Mouse (Mus musculus): ENCODE results near the gene Ddr2. TPM values are rescaled to one million over a fixed set of nuclear protein-coding genes. Genes with fewer than 3 reads are reported as not detected.

Ddr2 gene
- polyA plus RNA-seq, 1 experiment from 2014 or later = 8.9 TPM

- Histone ChIP-seq H3K4me1 (ENCODE audit: control insufficient read depth, insufficient read depth, low read length) (no peaks in the 10 kb centered on the region), H3K27ac (replicated peaks; ENCODE audit: low read depth, low read length) (no peak overlapping the region), H3K4me2 (ENCODE audit: low read length) (no peak overlapping the region), H3K9me3 (ENCODE audit: control insufficient read depth, low read length) (no peaks in the 10 kb centered on the region), H3K27me3 (ENCODE audit: control insufficient read depth, insufficient read depth, low read length) (no peaks in the 10 kb centered on the region), H3K4me3 (replicated peaks; ENCODE audit: low read depth, low read length) (no peak overlapping the region), H3K9ac (replicated peaks; ENCODE audit: low read length) (no peak overlapping the region), H3K36me3 (ENCODE audit: control insufficient read depth, insufficient read depth, low read length) (no peaks in the 10 kb centered on the region)
- 77% methylated on average over 5 of the region's 5 CpGs for WGBS
- DNase-seq = no peak
- no peak for ATAC-seq (ENCODE audit: low FRiP score, low TSS enrichment)
These were observed 34.2 kb downstream of the Ddr2 start for GRCm38 (mm10) chr1:170076339-170076738.

DNA sequence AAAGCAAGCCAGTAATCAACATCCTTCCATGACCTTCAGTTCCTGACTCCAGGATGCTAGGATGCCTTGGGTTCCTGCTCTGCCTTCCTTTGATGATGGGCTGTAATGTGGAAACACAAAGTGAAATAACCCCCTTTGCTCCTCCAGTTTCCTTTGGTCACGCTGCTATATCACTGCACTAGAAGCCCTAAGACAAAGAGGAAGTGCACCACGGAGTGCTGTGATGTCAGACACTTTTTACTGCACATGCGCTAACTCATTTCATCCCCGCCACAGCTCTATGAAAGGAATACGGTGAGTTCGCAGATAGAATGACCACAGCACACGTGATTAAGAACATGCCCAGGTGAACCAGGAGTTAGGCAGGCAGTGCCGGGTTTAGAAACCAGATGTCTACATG is 36.8 kb downstream of the Ddr2 start:
- ATAC-seq (ENCODE audit: low FRiP score, low TSS enrichment) (no peak), DNase-seq (no peak)
- no peak overlapping the region for H3K9ac ChIP-seq (replicated peaks; ENCODE audit: low read length)
- 88% methylated on average over 8 of the region's 8 CpGs for WGBS
- H3K9me3 ChIP-seq (ENCODE audit: control insufficient read depth, low read length) = no peaks in the 10 kb centered on the region
- H3K4me3 ChIP-seq (replicated peaks; ENCODE audit: low read depth, low read length) = no peak overlapping the region
- no peaks in the 10 kb centered on the region for H3K27me3 ChIP-seq (ENCODE audit: control insufficient read depth, insufficient read depth, low read length)
- H3K36me3 ChIP-seq (ENCODE audit: control insufficient read depth, insufficient read depth, low read length) = no peaks in the 10 kb centered on the region
- H3K4me2 ChIP-seq (ENCODE audit: low read length) = no peak overlapping the region
- no peak overlapping the region for H3K27ac ChIP-seq (replicated peaks; ENCODE audit: low read depth, low read length)
- H3K4me1 ChIP-seq (ENCODE audit: control insufficient read depth, insufficient read depth, low read length) = no peaks in the 10 kb centered on the region

DNA sequence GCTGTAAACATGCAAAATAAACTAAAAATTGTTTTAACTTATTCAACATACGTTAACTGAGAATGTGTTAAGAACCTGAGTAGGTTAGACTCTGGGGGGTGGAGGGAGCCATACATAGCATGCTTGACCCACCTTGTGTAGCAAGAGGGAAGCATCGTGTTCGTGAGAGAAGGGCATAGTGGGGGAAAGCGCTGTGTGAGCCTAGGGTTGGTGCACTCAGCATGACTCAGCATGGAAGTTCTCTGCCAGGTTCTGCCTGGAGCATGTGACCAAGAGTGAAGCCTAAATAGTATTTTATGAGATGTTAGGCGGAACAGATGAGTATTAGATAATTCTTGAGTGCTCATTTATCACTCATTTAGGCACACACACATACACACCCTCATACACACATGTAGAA is 41.4 kb downstream of the Ddr2 start:
- Histone ChIP-seq H3K4me3 (replicated peaks; ENCODE audit: low read depth, low read length) (no peak overlapping the region), H3K9me3 (ENCODE audit: control insufficient read depth, low read length) (no peaks in the 10 kb centered on the region), H3K27ac (replicated peaks; ENCODE audit: low read depth, low read length) (no peak overlapping the region), H3K4me1 (ENCODE audit: control insufficient read depth, insufficient read depth, low read length) (no peaks in the 10 kb centered on the region), H3K27me3 (ENCODE audit: control insufficient read depth, insufficient read depth, low read length) (no peaks in the 10 kb centered on the region), H3K36me3 (ENCODE audit: control insufficient read depth, insufficient read depth, low read length) (no peaks in the 10 kb centered on the region), H3K4me2 (ENCODE audit: low read length) (no peak overlapping the region), H3K9ac (replicated peaks; ENCODE audit: low read length) (no peak overlapping the region)
- no peak for DNase-seq
- no peak for ATAC-seq (ENCODE audit: low FRiP score, low TSS enrichment)
- WGBS = 90% methylated on average over 5 of the region's 5 CpGs

- Histone ChIP-seq H3K9me3 (ENCODE audit: control insufficient read depth, low read length) (no peaks in the 10 kb centered on the region), H3K4me2 (ENCODE audit: low read length) (no peak overlapping the region), H3K36me3 (ENCODE audit: control insufficient read depth, insufficient read depth, low read length) (no peaks in the 10 kb centered on the region), H3K9ac (replicated peaks; ENCODE audit: low read length) (no peak overlapping the region), H3K27ac (replicated peaks; ENCODE audit: low read depth, low read length) (no peak overlapping the region), H3K4me1 (ENCODE audit: control insufficient read depth, insufficient read depth, low read length) (no peaks in the 10 kb centered on the region), H3K27me3 (ENCODE audit: control insufficient read depth, insufficient read depth, low read length) (no peaks in the 10 kb centered on the region), H3K4me3 (replicated peaks; ENCODE audit: low read depth, low read length) (no peak overlapping the region)
- DNase-seq = no peak
- no peak for ATAC-seq (ENCODE audit: low FRiP score, low TSS enrichment)
- whole genome bisulfite sequencing = 87% methylated on average over 2 of the region's 2 CpGs
These were observed 44.6 kb downstream of the Ddr2 start for GRCm38 (mm10) chr1:170065931-170066330.

DNA sequence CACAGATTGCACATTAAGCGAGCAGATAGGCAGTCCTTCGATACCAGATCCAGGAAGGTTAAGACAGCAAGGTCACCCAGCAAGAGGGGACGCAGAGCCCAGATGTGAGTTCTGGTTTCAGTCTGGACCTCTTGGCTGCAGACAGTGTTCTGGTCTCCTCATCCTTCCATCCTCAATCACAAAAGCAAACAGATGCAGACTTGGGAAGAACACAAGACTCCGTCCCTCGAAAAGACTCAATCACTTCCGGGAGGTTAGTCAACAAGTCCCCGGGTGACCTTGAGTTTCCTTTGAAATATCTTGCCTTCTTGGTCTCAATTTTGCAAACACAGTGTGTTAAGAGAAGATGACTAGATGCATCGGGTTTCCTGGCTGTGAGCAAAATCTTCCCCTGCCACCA is 45.6 kb downstream of the Ddr2 start:
- ATAC-seq (ENCODE audit: low FRiP score, low TSS enrichment) (no peak), DNase-seq (no peak)
- Histone ChIP-seq H3K36me3 (ENCODE audit: control insufficient read depth, insufficient read depth, low read length) (no peaks in the 10 kb centered on the region), H3K27ac (replicated peaks; ENCODE audit: low read depth, low read length) (no peak overlapping the region), H3K27me3 (ENCODE audit: control insufficient read depth, insufficient read depth, low read length) (no peaks in the 10 kb centered on the region), H3K4me2 (ENCODE audit: low read length) (no peak overlapping the region), H3K9ac (replicated peaks; ENCODE audit: low read length) (no peak overlapping the region), H3K4me1 (ENCODE audit: control insufficient read depth, insufficient read depth, low read length) (no peaks in the 10 kb centered on the region), H3K4me3 (replicated peaks; ENCODE audit: low read depth, low read length) (no peak overlapping the region), H3K9me3 (ENCODE audit: control insufficient read depth, low read length) (no peaks in the 10 kb centered on the region)
- 88% methylated on average over 8 of the region's 8 CpGs for WGBS

GRCm38 (mm10) chr1:170064083-170064494 is 46.5 kb downstream of the Ddr2 start:
- Histone ChIP-seq H3K9me3 (ENCODE audit: control insufficient read depth, low read length) (0 out of 2 replicates have a peak, but pooled peaks cover 2% of the 10 kb centered on the region), H3K9ac (replicated peaks; ENCODE audit: low read length) (no peak overlapping the region), H3K4me1 (ENCODE audit: control insufficient read depth, insufficient read depth, low read length) (no peaks in the 10 kb centered on the region), H3K36me3 (ENCODE audit: control insufficient read depth, insufficient read depth, low read length) (no peaks in the 10 kb centered on the region), H3K27ac (replicated peaks; ENCODE audit: low read depth, low read length) (no peak overlapping the region), H3K4me3 (replicated peaks; ENCODE audit: low read depth, low read length) (no peak overlapping the region), H3K27me3 (ENCODE audit: control insufficient read depth, insufficient read depth, low read length) (no peaks in the 10 kb centered on the region), H3K4me2 (ENCODE audit: low read length) (no peak overlapping the region)
- 70% methylated on average over 9 of the region's 9 CpGs for WGBS
- DNase-seq (no peak), ATAC-seq (ENCODE audit: low FRiP score, low TSS enrichment) (no peak)

GRCm38 (mm10) chr1:170060214-170060613 is 50.3 kb downstream of the Ddr2 start:
- Histone ChIP-seq H3K4me3 (replicated peaks; ENCODE audit: low read depth, low read length) (no peak overlapping the region), H3K9ac (replicated peaks; ENCODE audit: low read length) (no peak overlapping the region), H3K4me2 (ENCODE audit: low read length) (no peak overlapping the region), H3K27ac (replicated peaks; ENCODE audit: low read depth, low read length) (no peak overlapping the region), H3K27me3 (ENCODE audit: control insufficient read depth, insufficient read depth, low read length) (no peaks in the 10 kb centered on the region), H3K36me3 (ENCODE audit: control insufficient read depth, insufficient read depth, low read length) (no peaks in the 10 kb centered on the region), H3K4me1 (ENCODE audit: control insufficient read depth, insufficient read depth, low read length) (0 out of 2 replicates have a peak, but pooled peaks cover 3% of the 10 kb centered on the region), H3K9me3 (ENCODE audit: control insufficient read depth, low read length) (0 out of 2 replicates have a peak, but pooled peaks cover 6% of the 10 kb centered on the region)
- DNase-seq (no peak), ATAC-seq (ENCODE audit: low FRiP score, low TSS enrichment) (no peak)
- WGBS = 90% methylated on average over 3 of the region's 3 CpGs

- WGBS = 78% methylated on average over 9 of the region's 9 CpGs
- H3K36me3 ChIP-seq (ENCODE audit: control insufficient read depth, insufficient read depth, low read length) = no peaks in the 10 kb centered on the region
- no peak overlapping the region for H3K4me3 ChIP-seq (replicated peaks; ENCODE audit: low read depth, low read length)
- no peaks in the 10 kb centered on the region for H3K27me3 ChIP-seq (ENCODE audit: control insufficient read depth, insufficient read depth, low read length)
- H3K4me1 ChIP-seq (ENCODE audit: control insufficient read depth, insufficient read depth, low read length) = 0 out of 2 replicates have a peak, but pooled peaks cover 3% of the 10 kb centered on the region
- H3K9me3 ChIP-seq (ENCODE audit: control insufficient read depth, low read length) = 0 out of 2 replicates have a peak, but pooled peaks cover 6% of the 10 kb centered on the region
- no peak overlapping the region for H3K9ac ChIP-seq (replicated peaks; ENCODE audit: low read length)
- no peak for ATAC-seq (ENCODE audit: low FRiP score, low TSS enrichment)
- H3K27ac ChIP-seq (replicated peaks; ENCODE audit: low read depth, low read length) = no peak overlapping the region
- no peak for DNase-seq
- no peak overlapping the region for H3K4me2 ChIP-seq (ENCODE audit: low read length)
These were observed 51.2 kb downstream of the Ddr2 start for GRCm38 (mm10) chr1:170059347-170059746.

DNA sequence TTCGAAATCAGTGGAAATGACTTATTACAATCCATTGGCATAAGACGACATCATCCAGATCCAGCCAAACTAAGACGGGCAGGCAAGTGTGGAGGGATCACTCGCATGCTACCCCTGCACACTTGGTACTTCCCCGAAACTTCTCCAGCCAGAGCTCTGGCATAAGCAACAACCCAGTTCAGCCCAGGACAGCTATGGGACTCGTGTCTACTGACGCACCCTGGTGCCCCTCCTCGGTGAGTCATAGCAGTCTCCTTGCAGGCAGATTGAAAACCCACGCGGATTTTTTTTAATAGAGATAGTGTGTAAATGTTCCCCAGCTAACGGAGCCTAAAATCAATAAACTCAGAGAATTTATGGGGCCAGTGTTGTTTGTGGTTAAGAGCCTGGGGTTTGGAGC is 52.5 kb downstream of the Ddr2 start:
- H3K4me1 ChIP-seq (ENCODE audit: control insufficient read depth, insufficient read depth, low read length) = 0 out of 2 replicates have a peak, but pooled peaks cover 3% of the 10 kb centered on the region
- 92% methylated on average over 11 of the region's 11 CpGs for WGBS
- H3K27ac ChIP-seq (replicated peaks; ENCODE audit: low read depth, low read length) = no peak overlapping the region
- no peaks in the 10 kb centered on the region for H3K36me3 ChIP-seq (ENCODE audit: control insufficient read depth, insufficient read depth, low read length)
- no peak overlapping the region for H3K4me2 ChIP-seq (ENCODE audit: low read length)
- no peak for DNase-seq
- no peak overlapping the region for H3K9ac ChIP-seq (replicated peaks; ENCODE audit: low read length)
- no peaks in the 10 kb centered on the region for H3K27me3 ChIP-seq (ENCODE audit: control insufficient read depth, insufficient read depth, low read length)
- 0 out of 2 replicates have a peak, but pooled peaks cover 6% of the 10 kb centered on the region for H3K9me3 ChIP-seq (ENCODE audit: control insufficient read depth, low read length)
- no peak overlapping the region for H3K4me3 ChIP-seq (replicated peaks; ENCODE audit: low read depth, low read length)
- ATAC-seq (ENCODE audit: low FRiP score, low TSS enrichment) = no peak
